11 mouse cellular contexts compared by ENCODE assay signal in genomic region chr15:85494163-85494621, GRCm38 (mm10). TPM values are rescaled to one million over a fixed set of nuclear protein-coding genes. Genes with fewer than 3 reads are reported as not detected.
DNase-seq lines count a peak whose midpoint lies in the region; ATAC-seq and TF ChIP-seq lines count a peak whose summit lies in the region.
"Had no signal": no experiment of that assay in that cellular context is flagged by ENCODE, and none has a peak within 500 bp of the region (broad histone marks: within the 10 kb centered on the region; RNA-seq: fewer than 3 reads in every experiment).

No protein-coding gene starts in this region.

- H3K27me3 ChIP-seq in kidney, embryonic 15.5 days: peaks cover 6% of the 10 kb centered on the region; the same call in 1 of the 2 replicates
- H3K27me3 ChIP-seq in limb, embryonic 10.5 days (ENCODE audit: low read depth, poor library complexity, severe bottlenecking): peaks cover 79% of the 10 kb centered on the region

- ATAC-seq in kidney, embryonic 15.5 days (replicated peaks; ENCODE audit: low FRiP score): no peak
- ATAC-seq: intestine, postnatal 0 days had no signal

- TF ChIP-seq CTCF in left cerebral cortex, adult 2 months (IDR thresholded peaks at IDR 0.05): no peak

- no peak overlapping the region for H3K4me3 ChIP-seq in left cerebral cortex, adult 2 months
- no peak overlapping the region for H3K4me3 ChIP-seq in kidney, embryonic 15.5 days (replicated peaks)
- no peak overlapping the region for H3K4me3 ChIP-seq in limb, embryonic 10.5 days
- H3K4me3 ChIP-seq: erythroblast, embryonic 14.5 days had no signal

- H3K9ac ChIP-seq in kidney, embryonic 15.5 days: no peak overlapping the region

- WGBS in kidney, embryonic 15.5 days: 14% methylated on average over 11 of the region's 11 CpGs
- 11% methylated on average over 11 of the region's 11 CpGs for WGBS in limb, embryonic 10.5 days

- DNase-seq in cerebellum, adult 11-12 months: peak; percentile 21
- DNase-seq in cerebellum, adult 8-10 months: no peak
- peak; percentile 79 to 85 for DNase-seq in frontal cortex, postnatal 36 days (ENCODE audit: low spot score in 2 of 2)
- DNase-seq in left cerebral cortex, adult 2 months (ENCODE audit: extremely low spot score in 1 of 2, low spot score in 2 of 2): peak; percentile 65 to 68
- peak; percentile 71 to 76 for DNase-seq in right cerebral cortex, adult 2 months (ENCODE audit: low spot score in 2 of 2)
- DNase-seq in gastrocnemius, postnatal 10 days: no peak
- DNase-seq in limb, embryonic 10.5 days (ENCODE audit: low spot score): no peak
- DNase-seq: lung, postnatal 36 days had no signal

- no peak overlapping the region for H3K4me2 ChIP-seq in kidney, embryonic 15.5 days

- H3K4me1 ChIP-seq in kidney, embryonic 15.5 days: no peaks in the 10 kb centered on the region
- H3K4me1 ChIP-seq in limb, embryonic 10.5 days: peaks cover 12% of the 10 kb centered on the region

- peak overlapping the region; percentile 62 for H3K27ac ChIP-seq in left cerebral cortex, adult 2 months
- H3K27ac ChIP-seq in kidney, embryonic 15.5 days: no peak overlapping the region
- no peak overlapping the region for H3K27ac ChIP-seq in limb, embryonic 10.5 days

- no peaks in the 10 kb centered on the region for H3K9me3 ChIP-seq in kidney, embryonic 15.5 days (replicated peaks)
- H3K9me3 ChIP-seq in limb, embryonic 10.5 days (replicated peaks): no peaks in the 10 kb centered on the region

- intact Hi-C loops in left cerebral cortex, adult 2 months (cut with DNase I): loop anchor here (1.0 kb wide), 1 partner anchor 91 kb away; no protein-coding TSS in a partner anchor

- H3K36me3 ChIP-seq in kidney, embryonic 15.5 days: no peaks in the 10 kb centered on the region
- no peaks in the 10 kb centered on the region for H3K36me3 ChIP-seq in limb, embryonic 10.5 days

RNA-seq across cellular contexts. Expression of gene 7530416G11Rik, which starts 8.8 kb away (rescaled TPM):
- total RNA-seq in left cerebral cortex, adult 2 months (2021): not detected
- total RNA-seq in gastrocnemius, postnatal 10 days (2021): not detected
- polyA plus RNA-seq in kidney, embryonic 15.5 days (2015; fragmentation: Nextera tagmentation; extraction: Ambion mirVana): not detected in 2 replicates
- polyA plus RNA-seq in limb, embryonic 10.5 days (2016; fragmentation: Nextera tagmentation; extraction: Ambion mirVana): not detected in 2 replicates
- polyA plus RNA-seq: erythroblast, embryonic 14.5 days; intestine, postnatal 0 days had no signal

Comparison
In these comparisons a context has a peak if more than half of its experiments do, and no peak if none do; other contexts are left out.
1. DNase-seq: peak in cerebellum, adult 11-12 months (single experiment), frontal cortex, postnatal 36 days (2 of 2), left cerebral cortex, adult 2 months (2 of 2) and right cerebral cortex, adult 2 months (2 of 2); none in cerebellum, adult 8-10 months (single experiment), gastrocnemius, postnatal 10 days (single experiment) and limb, embryonic 10.5 days (single experiment).